Mouse (Mus musculus) liver, postnatal 0 days (tissue): ENCODE measurements around the gene Rab11fip3.

Experiments
- CTCF ChIP-seq: sonication (generic); IDR thresholded peaks from 2 replicates; pipeline ENCODE4 v1.5.1; 2016; ENCODE audit warnings: antibody characterized with exemption, low read depth
- EP300 ChIP-seq: IDR thresholded peaks from 2 replicates; pipeline ENCODE4 v1.6.1; 2016; ENCODE audit warnings: antibody characterized with exemption, low read depth, mild to moderate bottlenecking

DNA sequence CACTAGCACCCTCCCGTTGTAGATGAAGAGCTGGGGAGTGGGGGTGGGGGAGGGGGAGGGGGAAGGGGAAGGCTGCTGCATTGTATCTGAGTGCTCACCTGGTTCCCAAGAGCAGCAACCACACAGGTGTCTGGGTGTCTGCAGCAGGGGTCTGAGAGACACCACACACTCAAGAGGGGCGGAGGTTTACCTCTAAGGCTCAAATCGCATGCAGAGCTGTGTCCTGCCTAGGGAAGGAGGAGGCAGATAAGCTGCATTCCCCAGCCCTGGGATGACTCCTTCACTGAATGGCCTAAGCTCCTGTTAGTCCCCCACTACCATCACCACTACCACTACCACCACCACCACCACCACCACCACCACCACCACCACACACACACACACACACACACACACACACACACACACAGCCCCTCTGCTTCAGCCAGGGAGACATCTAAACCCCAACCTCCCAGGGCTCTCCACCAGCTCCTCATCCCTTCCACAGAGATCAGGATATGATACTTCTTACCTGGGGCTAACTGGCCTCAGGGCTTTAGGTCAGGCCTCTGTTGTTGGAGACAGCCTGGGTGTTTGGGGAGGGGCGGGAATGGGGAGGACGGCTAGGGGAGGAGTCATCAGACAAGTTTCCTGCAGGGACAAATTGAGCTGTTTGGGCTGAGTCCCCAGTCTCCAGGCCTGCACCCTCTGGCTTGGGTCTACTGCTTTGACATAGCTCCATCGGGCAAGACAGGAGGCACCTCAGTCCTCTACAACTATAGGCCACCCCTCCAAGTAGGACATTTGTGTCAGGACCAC is 124.8 kb downstream of the Rab11fip3 start, which contains the start of the genes Pigq and Nhlrc4:
- TF ChIP-seq CTCF: no peak
- peak; percentile 18; the same call in 1 of the 2 replicates for TF ChIP-seq EP300
